28 mouse cellular contexts compared by ENCODE assay signal in genomic region chr16:22128595-22128994, GRCm38 (mm10). TPM values are rescaled to one million over a fixed set of nuclear protein-coding genes. Genes with fewer than 3 reads are reported as not detected.
DNase-seq lines count a peak whose midpoint lies in the region; ATAC-seq and TF ChIP-seq lines count a peak whose summit lies in the region.
"Had no signal": no experiment of that assay in that cellular context is flagged by ENCODE, and none has a peak within 500 bp of the region (broad histone marks: within the 10 kb centered on the region; RNA-seq: fewer than 3 reads in every experiment).

No protein-coding gene starts in this region.

- ATAC-seq in kidney, postnatal 0 days (replicated peaks; ENCODE audit: low FRiP score, low read depth): no peak
- ATAC-seq: activated CD4-positive, CD25-positive, alpha-beta regulatory T cell, adult 4 months; CD4-positive, CD25-positive, alpha-beta regulatory T cell, adult 4 months; forebrain, embryonic 15.5 days; hindbrain, embryonic 16.5 days; inflammation-experienced regulatory T-cells, adult 6 months had no signal

- no peak overlapping the region for H3K4me3 ChIP-seq in kidney, postnatal 0 days (replicated peaks; ENCODE audit: low read depth, low read length)
- no peak overlapping the region for H3K4me3 ChIP-seq in ES-E14 (ENCODE audit: insufficient read depth in 1 of 2, low read depth in 1 of 2, low read length in 2 of 2, poor library complexity in 1 of 2, severe bottlenecking in 1 of 2)
- H3K4me3 ChIP-seq: embryonic facial prominence, embryonic 12.5 days; embryonic facial prominence, embryonic 15.5 days; forebrain, embryonic 15.5 days; heart, embryonic 12.5 days; heart, embryonic 15.5 days; hindbrain, embryonic 10.5 days; hindbrain, embryonic 13.5 days had no signal

- peaks cover 9% of the 10 kb centered on the region; the same call in 1 of the 2 replicates for H3K4me1 ChIP-seq in kidney, postnatal 0 days (replicated peaks; ENCODE audit: insufficient read depth, low read length)
- H3K4me1 ChIP-seq in ES-E14 (ENCODE audit: control insufficient read depth in 2 of 2, insufficient read depth in 2 of 2, low read length in 2 of 2, poor library complexity in 1 of 2): peaks cover 0 to 3% of the 10 kb centered on the region in 2 experiments; a peak in 1 of 4 replicates
- H3K4me1 ChIP-seq: embryonic facial prominence, embryonic 15.5 days; forebrain, embryonic 15.5 days; hindbrain, embryonic 10.5 days had no signal

- no peak overlapping the region for H3K27ac ChIP-seq in kidney, postnatal 0 days
- no peak overlapping the region for H3K27ac ChIP-seq in ES-E14 (ENCODE audit: insufficient read depth, low read depth, low read length, poor library complexity, severe bottlenecking)
- H3K27ac ChIP-seq: embryonic facial prominence, embryonic 12.5 days; embryonic facial prominence, embryonic 15.5 days; forebrain, embryonic 15.5 days; heart, embryonic 15.5 days; hindbrain, embryonic 10.5 days; hindbrain, embryonic 13.5 days had no signal

- TF ChIP-seq CTCF in kidney, postnatal 0 days (IDR thresholded peaks at IDR 0.05; ENCODE audit: low read depth): peak; percentile 18; the same call in 1 of the 2 replicates

- no peaks in the 10 kb centered on the region for H3K27me3 ChIP-seq in kidney, postnatal 0 days (ENCODE audit: insufficient read depth, low read length)
- H3K27me3 ChIP-seq: embryonic facial prominence, embryonic 12.5 days; embryonic facial prominence, embryonic 15.5 days; forebrain, embryonic 15.5 days; heart, embryonic 12.5 days; heart, embryonic 15.5 days; hindbrain, embryonic 13.5 days had no signal

- H3K4me2 ChIP-seq in kidney, postnatal 0 days (ENCODE audit: low read length): no peak overlapping the region
- H3K4me2 ChIP-seq: embryonic facial prominence, embryonic 12.5 days; embryonic facial prominence, embryonic 15.5 days; forebrain, embryonic 15.5 days; heart, embryonic 12.5 days; heart, embryonic 15.5 days; hindbrain, embryonic 13.5 days had no signal

- DNase-seq in kidney, postnatal 0 days (ENCODE audit: low spot score): no peak
- no peak for DNase-seq in kidney, postnatal 4 days
- peak; percentile 39 for DNase-seq in A20 (ENCODE audit: low read depth, low spot score)
- no peak for DNase-seq in ES-E14 (ENCODE audit: low read depth, low spot score)
- DNase-seq in induced T-regulatory cell, adult 2 months (ENCODE audit: low read depth): peak; percentile 8
- no peak for DNase-seq in thymus, postnatal 10 days (ENCODE audit: low spot score in 2 of 2)
- no peak for DNase-seq in ovary, postnatal 10 days (ENCODE audit: low spot score)
- DNase-seq: adrenal gland, adult 8-10 months; adrenal gland, postnatal 25 days; cerebellum, adult 11-12 months; cerebellum, adult 9-10 months; cerebellum, postnatal 14 days; gastrocnemius, postnatal 25 days; heart, adult 18-20 months; heart, postnatal 10 days; heart, postnatal 36 days had no signal

- 89% methylated on average over 2 of the region's 2 CpGs for WGBS in kidney, postnatal 0 days

- in situ Hi-C loops in ES-E14 (cut with MboI; ENCODE audit: low sequenced_read_pairs in 2 of 2, unreplicated experiment in 2 of 2): no loop called here

- no peaks in the 10 kb centered on the region for H3K9me3 ChIP-seq in kidney, postnatal 0 days (replicated peaks; ENCODE audit: low read length)
- H3K9me3 ChIP-seq in ES-E14 (ENCODE audit: control insufficient read depth, insufficient read depth, low read depth, low read length): no peaks in the 10 kb centered on the region
- H3K9me3 ChIP-seq: embryonic facial prominence, embryonic 12.5 days; embryonic facial prominence, embryonic 15.5 days; forebrain, embryonic 15.5 days; G1E; heart, embryonic 15.5 days; hindbrain, embryonic 13.5 days had no signal

- no peak overlapping the region for H3K9ac ChIP-seq in kidney, postnatal 0 days (ENCODE audit: low read depth, low read length)
- no peak overlapping the region for H3K9ac ChIP-seq in ES-E14 (ENCODE audit: insufficient read depth, low read depth, low read length, poor library complexity, severe bottlenecking)
- H3K9ac ChIP-seq: embryonic facial prominence, embryonic 12.5 days; embryonic facial prominence, embryonic 15.5 days; forebrain, embryonic 15.5 days; heart, embryonic 12.5 days; heart, embryonic 15.5 days; hindbrain, embryonic 13.5 days had no signal

- no peaks in the 10 kb centered on the region for H3K36me3 ChIP-seq in kidney, postnatal 0 days (ENCODE audit: insufficient read depth, low read length)
- no peaks in the 10 kb centered on the region for H3K36me3 ChIP-seq in ES-E14 (ENCODE audit: control insufficient read depth, insufficient read depth, low read length, poor library complexity, severe bottlenecking)
- H3K36me3 ChIP-seq: embryonic facial prominence, embryonic 12.5 days; embryonic facial prominence, embryonic 15.5 days; forebrain, embryonic 15.5 days; G1E; heart, embryonic 15.5 days had no signal

TF ChIP-seq in ES-E14, 5 proteins besides CTCF, POLR2A, EP300 and RAD21:
- no peak for TF ChIP-seq CHD2 (IDR thresholded peaks at IDR 0.05; ENCODE audit: low read depth, low read length)
- no peak for TF ChIP-seq MAFK (IDR thresholded peaks at IDR 0.05; ENCODE audit: insufficient read depth, low read depth, low read length)
- TF ChIP-seq ZNF384 (IDR thresholded peaks at IDR 0.05; ENCODE audit: low read depth, low read length): peak; percentile 72
- TF ChIP-seq HCFC1 (IDR thresholded peaks at IDR 0.05; ENCODE audit: borderline replicate concordance, insufficient read depth, low read length): no peak

RNA-seq across cellular contexts. Expression of gene Igf2bp2, which starts 34.5 kb away (rescaled TPM):
- polyA plus RNA-seq in kidney, postnatal 0 days (2015; fragmentation: Nextera tagmentation; extraction: Ambion mirVana): 34.8 and 35.0 TPM in 2 replicates
- total RNA-seq in ES-E14 (2012; rRNA removed): 24.3 and 25.6 TPM in 2 replicates

Comparison
In these comparisons a context has a peak if more than half of its experiments do, and no peak if none do; other contexts are left out.
1. DNase-seq: peak in A20 (single experiment) and induced T-regulatory cell, adult 2 months (single experiment); none in kidney, postnatal 0 days (single experiment), kidney, postnatal 4 days (0 of 2), ES-E14 (single experiment), thymus, postnatal 10 days (0 of 2) and ovary, postnatal 10 days (single experiment).